Mouse (Mus musculus) ES-E14 (cell line): ENCODE results near the gene Lipt1. TPM values are rescaled to one million over a fixed set of nuclear protein-coding genes. Genes with fewer than 3 reads are reported as not detected.

Experiments
- DNase-seq: peaks from one replicate; pipeline ENCODE4 v3.0.0-alpha.2; 2013; ENCODE audit warnings: low read depth, low spot score
- H3K27ac ChIP-seq: 2 replicates; pipeline ENCODE4 v1.5.1; 2012; ENCODE audit warnings: low read depth, mild to moderate bottlenecking, low read length, moderate library complexity, mixed read lengths; ENCODE audit not compliant: poor library complexity, insufficient read depth, severe bottlenecking
- H3K36me3 ChIP-seq: 2 replicates; pipeline ENCODE4 v1.6.1; 2012; ENCODE audit warnings: mild to moderate bottlenecking, low read length, moderate library complexity, mixed read lengths; ENCODE audit not compliant: control insufficient read depth, poor library complexity, insufficient read depth, severe bottlenecking
- H3K4me1 ChIP-seq, 2 experiments: fragments of 150-350 bp in 1 of 2; sonication (generic) in 1 of 2; 2 replicates each; pipeline ENCODE4 v1.6.1; 2012; ENCODE audit warnings: low read length in 2 of 2, mild to moderate bottlenecking in 1 of 2, mixed read lengths in 1 of 2; ENCODE audit not compliant: control insufficient read depth in 2 of 2, insufficient read depth in 2 of 2, poor library complexity in 1 of 2
- H3K4me3 ChIP-seq, 2 experiments: fragments of 150-350 bp in 1 of 2; sonication (generic) in 1 of 2; 2 replicates each; pipeline ENCODE4 v1.5.1; 2012; ENCODE audit warnings: low read length in 2 of 2, low read depth in 1 of 2, mild to moderate bottlenecking in 1 of 2, mixed read lengths in 1 of 2; ENCODE audit not compliant: insufficient read depth in 1 of 2, poor library complexity in 1 of 2, severe bottlenecking in 1 of 2
- H3K9ac ChIP-seq: 2 replicates; pipeline ENCODE4 v1.6.1; 2012; ENCODE audit warnings: low read depth, mild to moderate bottlenecking, low read length, mixed read lengths; ENCODE audit not compliant: poor library complexity, insufficient read depth, severe bottlenecking
- H3K9me3 ChIP-seq: fragments of 150-350 bp; sonication (generic); 2 replicates; pipeline ENCODE4 v1.6.1; 2012; ENCODE audit warnings: low read depth, mild to moderate bottlenecking, low read length; ENCODE audit not compliant: control insufficient read depth, insufficient read depth
- CHD2 ChIP-seq: IDR thresholded peaks from 2 replicates; pipeline ENCODE4 v1.6.1; 2014; ENCODE audit warnings: mild to moderate bottlenecking, low read depth, low read length, inconsistent platforms
- HCFC1 ChIP-seq: IDR thresholded peaks from 2 replicates; pipeline ENCODE4 v1.6.1; 2012; ENCODE audit warnings: low read length, inconsistent platforms, borderline replicate concordance; ENCODE audit not compliant: insufficient read depth
- MAFK ChIP-seq: IDR thresholded peaks from 2 replicates; pipeline ENCODE4 v1.6.1; 2014; ENCODE audit warnings: mild to moderate bottlenecking, low read depth, low read length, inconsistent platforms; ENCODE audit not compliant: insufficient read depth
- ZC3H11A ChIP-seq: IDR thresholded peaks from 2 replicates; pipeline ENCODE4 v1.6.1; 2012; ENCODE audit warnings: low read depth, mild to moderate bottlenecking, inconsistent platforms, low read length, borderline replicate concordance
- ZNF384 ChIP-seq: IDR thresholded peaks from 2 replicates; pipeline ENCODE4 v1.6.1; 2012; ENCODE audit warnings: low read depth, low read length, inconsistent platforms
- in situ Hi-C, 2 experiments: fragments of 600-800 bp; cut with MboI; formaldehyde crosslinking; loops; one replicate each; pipeline ENCODE4 v1.15.1; 2025; ENCODE audit warnings: low sequenced_read_pairs in 2 of 2, inconsistent platforms in 1 of 2; ENCODE audit not compliant: unreplicated experiment in 2 of 2
- total RNA-seq: library from RNA; depleted of rRNA; stranded (reverse); fragments of 300-350 nt; gene quantifications from 2 replicates; pipeline ENCODE4 v1.2.3, GENCODE M21; 2012; rRNA removed

Gene Lipt1
- total RNA-seq, 1 experiment, result 6.1 TPM

DNA sequence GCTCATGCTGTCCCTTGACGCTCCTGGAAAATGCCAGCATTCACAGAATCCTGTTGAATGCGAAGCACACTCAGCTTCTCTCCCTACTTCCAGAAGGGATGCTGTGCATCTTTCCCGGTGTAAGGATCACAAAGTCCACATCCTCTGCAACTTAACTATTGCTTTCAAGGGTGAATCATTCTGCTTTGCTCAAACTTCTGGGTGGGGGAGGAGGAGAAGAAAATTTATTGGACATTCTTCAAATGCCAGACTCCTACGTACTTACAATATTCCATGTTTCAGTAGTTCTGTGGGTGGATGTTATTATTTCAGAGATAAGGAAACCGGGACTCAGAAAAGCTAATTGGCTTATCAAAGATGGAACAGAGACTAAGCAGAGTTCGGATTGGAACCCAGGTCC, 46.6 kb downstream of the Lipt1 start:
- Histone ChIP-seq H3K9ac (no peak overlapping the region), H3K27ac (no peak overlapping the region), H3K4me3 (no peak overlapping the region), H3K9me3 (no peaks in the 10 kb centered on the region), H3K4me1 (peaks cover under 1 to 3% of the 10 kb centered on the region in 2 experiments; a peak in 1 of 4 replicates), H3K36me3 (no peaks in the 10 kb centered on the region)
- TF ChIP-seq MAFK, result no peak
- TF ChIP-seq CHD2, result no peak
- no peak for TF ChIP-seq HCFC1
- no peak for TF ChIP-seq ZNF384
- no peak for TF ChIP-seq ZC3H11A
- in situ Hi-C loops, result no loop called here
- no peak for DNase-seq

DNA sequence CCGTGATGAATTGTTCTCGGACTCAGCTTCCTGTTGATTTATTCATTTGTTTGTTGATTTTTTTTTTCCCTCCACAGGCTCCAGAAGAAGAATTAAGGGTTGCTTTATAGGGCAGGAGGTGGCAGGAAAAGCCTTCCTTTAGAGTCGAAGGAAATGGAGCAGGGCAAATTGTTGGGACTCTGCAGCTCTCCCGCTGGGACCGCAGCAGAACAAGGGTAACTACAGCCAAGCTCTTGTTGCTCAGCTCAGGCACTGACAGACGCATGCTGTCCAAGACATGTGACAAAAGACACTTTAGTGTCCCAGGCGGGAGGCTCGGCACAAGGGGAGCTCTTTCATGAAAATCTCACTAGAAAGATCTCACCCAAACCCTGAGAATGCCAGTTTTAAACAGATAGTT, 51.0 kb downstream of the Lipt1 start:
- in situ Hi-C loops, result no loop called here
- Histone ChIP-seq H3K27ac (no peak overlapping the region), H3K4me1 (peaks cover 3 to 8% of the 10 kb centered on the region in 2 experiments; a peak in 2 of 4 replicates), H3K4me3 (peak overlapping the region; percentile 12 to 49; a peak in 2 of 4 replicates), H3K9me3 (no peaks in the 10 kb centered on the region), H3K36me3 (no peaks in the 10 kb centered on the region), H3K9ac (no peak overlapping the region)
- TF ChIP-seq ZC3H11A (no peak), ZNF384 (no peak), HCFC1 (no peak), MAFK (no peak), CHD2 (no peak)
- DNase-seq, result no peak

Other genes starting within 250 kb of the Lipt1 start
- 0.58 and 0.67 TPM in 2 replicates for gene 2010300C02Rik, start 151.7 kb upstream of the Lipt1 start, total RNA-seq
- gene Tsga10, start 5.3 kb upstream of the Lipt1 start, total RNA-seq, result 1.7 and 2.6 TPM in 2 replicates
- gene Mitd1, start 18.7 kb downstream of the Lipt1 start, total RNA-seq, result 17.7 and 21.0 TPM in 2 replicates
- 97.0 and 127 TPM in 2 replicates for gene Mrpl30, start 18.7 kb downstream of the Lipt1 start, total RNA-seq
- gene Lyg2, start 44.8 kb downstream of the Lipt1 start, total RNA-seq, result not detected in 2 replicates
- gene Lyg1, start 86.0 kb downstream of the Lipt1 start, total RNA-seq, result not detected in 2 replicates
- gene Txndc9, start 126.2 kb downstream of the Lipt1 start, total RNA-seq, result 42.4 and 71.2 TPM in 2 replicates
- 28.8 and 30.6 TPM in 2 replicates for gene Eif5b, start 126.3 kb downstream of the Lipt1 start, total RNA-seq